Mouse (Mus musculus) ES-E14 (cell line): Measurements from ENCODE around the gene Kifc3. TPM values are rescaled to one million over a fixed set of nuclear protein-coding genes. Genes with fewer than 3 reads are reported as not detected.

Experiments
- DNase-seq: peaks from one replicate; pipeline ENCODE4 v3.0.0-alpha.2; 2013; ENCODE audit warnings: low read depth, low spot score
- H3K27ac ChIP-seq: 2 replicates; pipeline ENCODE4 v1.5.1; 2012; ENCODE audit warnings: low read depth, mild to moderate bottlenecking, low read length, moderate library complexity, mixed read lengths; ENCODE audit not compliant: poor library complexity, insufficient read depth, severe bottlenecking
- H3K36me3 ChIP-seq: 2 replicates; pipeline ENCODE4 v1.6.1; 2012; ENCODE audit warnings: mild to moderate bottlenecking, low read length, moderate library complexity, mixed read lengths; ENCODE audit not compliant: control insufficient read depth, poor library complexity, insufficient read depth, severe bottlenecking
- H3K4me1 ChIP-seq, 2 experiments: fragments of 150-350 bp in 1 of 2; sonication (generic) in 1 of 2; 2 replicates each; pipeline ENCODE4 v1.6.1; 2012; ENCODE audit warnings: low read length in 2 of 2, mild to moderate bottlenecking in 1 of 2, mixed read lengths in 1 of 2; ENCODE audit not compliant: control insufficient read depth in 2 of 2, insufficient read depth in 2 of 2, poor library complexity in 1 of 2
- H3K4me3 ChIP-seq, 2 experiments: fragments of 150-350 bp in 1 of 2; sonication (generic) in 1 of 2; 2 replicates each; pipeline ENCODE4 v1.5.1; 2012; ENCODE audit warnings: low read length in 2 of 2, low read depth in 1 of 2, mild to moderate bottlenecking in 1 of 2, mixed read lengths in 1 of 2; ENCODE audit not compliant: insufficient read depth in 1 of 2, poor library complexity in 1 of 2, severe bottlenecking in 1 of 2
- H3K9ac ChIP-seq: 2 replicates; pipeline ENCODE4 v1.6.1; 2012; ENCODE audit warnings: low read depth, mild to moderate bottlenecking, low read length, mixed read lengths; ENCODE audit not compliant: poor library complexity, insufficient read depth, severe bottlenecking
- H3K9me3 ChIP-seq: fragments of 150-350 bp; sonication (generic); 2 replicates; pipeline ENCODE4 v1.6.1; 2012; ENCODE audit warnings: low read depth, mild to moderate bottlenecking, low read length; ENCODE audit not compliant: control insufficient read depth, insufficient read depth
- CHD2 ChIP-seq: IDR thresholded peaks from 2 replicates; pipeline ENCODE4 v1.6.1; 2014; ENCODE audit warnings: mild to moderate bottlenecking, low read depth, low read length, inconsistent platforms
- HCFC1 ChIP-seq: IDR thresholded peaks from 2 replicates; pipeline ENCODE4 v1.6.1; 2012; ENCODE audit warnings: low read length, inconsistent platforms, borderline replicate concordance; ENCODE audit not compliant: insufficient read depth
- MAFK ChIP-seq: IDR thresholded peaks from 2 replicates; pipeline ENCODE4 v1.6.1; 2014; ENCODE audit warnings: mild to moderate bottlenecking, low read depth, low read length, inconsistent platforms; ENCODE audit not compliant: insufficient read depth
- ZC3H11A ChIP-seq: IDR thresholded peaks from 2 replicates; pipeline ENCODE4 v1.6.1; 2012; ENCODE audit warnings: low read depth, mild to moderate bottlenecking, inconsistent platforms, low read length, borderline replicate concordance
- ZNF384 ChIP-seq: IDR thresholded peaks from 2 replicates; pipeline ENCODE4 v1.6.1; 2012; ENCODE audit warnings: low read depth, low read length, inconsistent platforms
- in situ Hi-C, 2 experiments: fragments of 600-800 bp; cut with MboI; formaldehyde crosslinking; loops; one replicate each; pipeline ENCODE4 v1.15.1; 2025; ENCODE audit warnings: low sequenced_read_pairs in 2 of 2, inconsistent platforms in 1 of 2; ENCODE audit not compliant: unreplicated experiment in 2 of 2
- total RNA-seq: library from RNA; depleted of rRNA; stranded (reverse); fragments of 300-350 nt; gene quantifications from 2 replicates; pipeline ENCODE4 v1.2.3, GENCODE M21; 2012

Kifc3 gene
- total RNA-seq, 1 experiment = 45.6 TPM

DNA sequence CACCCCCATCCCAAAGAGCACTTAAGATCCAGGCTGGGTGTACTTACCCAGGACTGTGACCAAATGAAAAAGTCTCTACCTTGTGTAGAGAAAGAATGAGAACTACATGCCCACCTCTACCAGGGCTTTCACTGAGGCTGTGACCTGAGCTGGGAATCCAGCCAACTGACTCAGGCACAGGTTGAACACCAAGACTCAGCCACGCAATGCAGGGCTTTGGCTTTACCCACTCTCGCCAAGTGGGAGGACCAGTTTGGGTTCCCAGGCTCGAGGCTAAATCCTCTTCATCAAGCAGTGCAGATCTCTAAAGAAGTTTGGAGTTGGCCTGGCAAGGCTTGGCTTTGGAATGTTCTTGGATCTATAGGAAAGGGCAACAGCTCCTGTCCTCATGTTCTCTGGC, 127.1 kb downstream of the Kifc3 start:
- TF ChIP-seq HCFC1 (no peak), CHD2 (no peak), MAFK (no peak), ZC3H11A (no peak), ZNF384 (no peak)
- in situ Hi-C loops = no loop called here
- DNase-seq = no peak

DNA sequence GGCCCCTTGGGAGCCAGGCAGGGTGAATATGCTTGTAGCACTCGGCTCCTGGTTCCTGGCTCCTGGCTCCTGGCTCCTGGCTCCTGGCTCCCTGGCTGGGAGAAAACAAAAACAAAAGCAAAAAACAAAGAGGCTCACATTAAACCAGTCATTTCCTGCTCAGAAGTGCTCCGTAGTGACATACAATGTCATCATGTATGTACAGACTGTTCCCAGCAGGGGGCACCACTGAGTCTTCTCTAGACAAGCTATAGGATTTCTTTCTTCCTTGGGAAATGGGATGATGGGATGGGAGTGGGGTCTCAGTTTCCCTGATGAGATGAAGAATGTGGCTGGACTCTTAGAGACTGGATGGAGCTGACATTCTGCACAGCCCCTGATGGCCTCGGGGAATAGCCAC, 135.0 kb downstream of the Kifc3 start:
- in situ Hi-C loops = no loop called here
- DNase-seq = peak; percentile 88

More for the DNA sequence above, 127.1 kb downstream of the Kifc3 start:
- Histone ChIP-seq H3K9ac (no peak overlapping the region), H3K27ac (no peak overlapping the region), H3K4me3 (no peak overlapping the region), H3K4me1 (peaks cover 2 to 4% of the 10 kb centered on the region in 2 experiments; a peak in 1 of 4 replicates), H3K36me3 (no peaks in the 10 kb centered on the region), H3K9me3 (no peaks in the 10 kb centered on the region)

DNA sequence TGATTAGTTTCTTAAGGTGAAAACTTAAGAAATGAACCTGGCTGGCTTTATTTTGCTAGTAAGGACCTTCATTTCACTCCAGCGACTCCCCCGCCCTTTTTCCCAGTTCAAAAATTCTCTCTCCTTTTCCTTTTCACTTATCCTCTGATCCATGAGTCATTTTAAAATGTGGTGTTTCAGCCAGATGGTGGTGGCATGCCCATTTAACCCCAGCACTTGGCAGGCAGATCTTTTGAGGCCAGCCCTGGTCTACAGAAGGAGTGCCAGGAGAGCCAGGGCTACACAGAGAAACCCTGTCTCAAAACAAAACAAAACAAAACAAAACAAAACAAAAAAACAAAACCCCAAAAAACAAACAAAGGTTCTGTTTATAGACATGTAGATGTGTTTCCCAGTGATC, 138.1 kb downstream of the Kifc3 start:
- Histone ChIP-seq H3K9ac (no peak overlapping the region), H3K9me3 (no peaks in the 10 kb centered on the region), H3K36me3 (no peaks in the 10 kb centered on the region), H3K4me1 (peaks cover 0 to 5% of the 10 kb centered on the region in 2 experiments; a peak in 1 of 4 replicates), H3K4me3 (no peak overlapping the region), H3K27ac (no peak overlapping the region)
- no peak for TF ChIP-seq HCFC1
- no peak for TF ChIP-seq MAFK
- TF ChIP-seq ZC3H11A = no peak
- no peak for TF ChIP-seq ZNF384
- TF ChIP-seq CHD2 = no peak
- DNase-seq = no peak
- in situ Hi-C loops = no loop called here

More for the DNA sequence above, 135.0 kb downstream of the Kifc3 start:
- Histone ChIP-seq H3K27ac (no peak overlapping the region), H3K4me3 (no peak overlapping the region), H3K4me1 (peaks cover 0 to 5% of the 10 kb centered on the region in 2 experiments; a peak in 1 of 4 replicates), H3K36me3 (no peaks in the 10 kb centered on the region), H3K9ac (no peak overlapping the region), H3K9me3 (no peaks in the 10 kb centered on the region)
- TF ChIP-seq CHD2 (no peak), HCFC1 (no peak), ZNF384 (no peak), ZC3H11A (no peak), MAFK (no peak)

GRCm38 (mm10) chr8:95059812-95060533, 142.6 kb downstream of the Kifc3 start:
- H3K4me1 ChIP-seq = 0 out of 4 replicates have a peak, but pooled peaks cover 0 to 4% of the 10 kb centered on the region in 2 experiments
- H3K36me3 ChIP-seq = no peaks in the 10 kb centered on the region
- H3K4me3 ChIP-seq = no peak overlapping the region
- TF ChIP-seq MAFK (no peak), CHD2 (no peak), HCFC1 (no peak)
- DNase-seq = no peak
- H3K9me3 ChIP-seq = no peaks in the 10 kb centered on the region
- no peak overlapping the region for H3K27ac ChIP-seq
- no peak overlapping the region for H3K9ac ChIP-seq
- in situ Hi-C loops = no loop called here

GRCm38 (mm10) chr8:95058661-95059060, 144.0 kb downstream of the Kifc3 start:
- H3K27ac ChIP-seq = no peak overlapping the region

More at GRCm38 (mm10) chr8:95058661-95059060, 144.0 kb downstream of the Kifc3 start:
- in situ Hi-C loops = no loop called here
- Histone ChIP-seq H3K9ac (no peak overlapping the region), H3K4me3 (no peak overlapping the region), H3K9me3 (no peaks in the 10 kb centered on the region), H3K36me3 (no peaks in the 10 kb centered on the region), H3K4me1 (0 out of 4 replicates have a peak, but pooled peaks cover 0 to 4% of the 10 kb centered on the region in 2 experiments)
- TF ChIP-seq MAFK = no peak
- no peak for TF ChIP-seq ZNF384
- no peak for TF ChIP-seq HCFC1
- no peak for TF ChIP-seq CHD2
- TF ChIP-seq ZC3H11A = no peak
- DNase-seq = no peak
